Mouse (Mus musculus) cerebellum, adult 2 months (tissue): Measurements from ENCODE around the gene Csnk1g1.

Experiments used
- CTCF ChIP-seq: fragments of 200-500 bp; IDR thresholded peaks from 2 replicates; pipeline ENCODE4 v1.5.1; 2011; ENCODE audit warnings: low read depth, mild to moderate bottlenecking, control low read depth, low read length, moderate library complexity, borderline replicate concordance; ENCODE audit not compliant: insufficient read depth
- POLR2A ChIP-seq: fragments of 200-500 bp; IDR thresholded peaks from 2 replicates; pipeline ENCODE4 v1.6.1; 2011; ENCODE audit warnings: low read length, control low read depth, borderline replicate concordance; ENCODE audit not compliant: insufficient read depth

- TF ChIP-seq CTCF, result no peak
- no peak for TF ChIP-seq POLR2A
These were observed 132.1 kb downstream of the Csnk1g1 start for GRCm38 (mm10) chr9:66040801-66041200.
